ENCODE assay signal across 19 mouse cellular contexts in genomic region chr7:98968741-98969395, GRCm38 (mm10).
DNase-seq lines count a peak whose midpoint lies in the region; ATAC-seq and TF ChIP-seq lines count a peak whose summit lies in the region.
"Had no signal": no experiment of that assay in that cellular context is flagged by ENCODE, and none has a peak within 500 bp of the region (broad histone marks: within the 10 kb centered on the region; RNA-seq: fewer than 3 reads in every experiment).

No protein-coding gene starts in this region.

- H3K4me3 ChIP-seq in forebrain, embryonic 11.5 days (ENCODE audit: low read depth, low read length) = no peak overlapping the region
- no peak overlapping the region for H3K4me3 ChIP-seq in forebrain, embryonic 10.5 days
- no peak overlapping the region for H3K4me3 ChIP-seq in limb, embryonic 10.5 days
- H3K4me3 ChIP-seq in layer of hippocampus, adult 2 months = no peak overlapping the region
- H3K4me3 ChIP-seq: heart, adult 2 months; intestine, embryonic 15.5 days; kidney, embryonic 15.5 days; neural tube, embryonic 13.5 days; stomach, embryonic 15.5 days had no signal

- H3K4me1 ChIP-seq in forebrain, embryonic 11.5 days (replicated peaks; ENCODE audit: control insufficient read depth, insufficient read depth, low read length) = 0 out of 2 replicates have a peak, but pooled peaks cover 3% of the 10 kb centered on the region
- peaks cover 22% of the 10 kb centered on the region for H3K4me1 ChIP-seq in forebrain, embryonic 10.5 days
- peaks cover 22% of the 10 kb centered on the region for H3K4me1 ChIP-seq in limb, embryonic 10.5 days
- H3K4me1 ChIP-seq: stomach, embryonic 15.5 days had no signal

- no peaks in the 10 kb centered on the region for H3K27me3 ChIP-seq in forebrain, embryonic 11.5 days (ENCODE audit: control insufficient read depth, insufficient read depth, low read length)
- H3K27me3 ChIP-seq in forebrain, embryonic 10.5 days (ENCODE audit: poor library complexity, severe bottlenecking) = peaks cover 22% of the 10 kb centered on the region
- peaks cover 4% of the 10 kb centered on the region; the same call in 1 of the 2 replicates for H3K27me3 ChIP-seq in limb, embryonic 10.5 days (ENCODE audit: low read depth, poor library complexity, severe bottlenecking)
- H3K27me3 ChIP-seq: intestine, embryonic 15.5 days; kidney, embryonic 15.5 days; neural tube, embryonic 13.5 days; stomach, embryonic 15.5 days had no signal

- intact Hi-C loops in left cerebral cortex, postnatal 14 days (cut with DNase I) = no loop called here

- DNase-seq in forebrain, embryonic 11.5 days (ENCODE audit: low spot score) = peak; percentile 8
- no peak for DNase-seq in forebrain, embryonic 10.5 days (ENCODE audit: extremely low spot score, low spot score)
- DNase-seq in ES-CJ7 (ENCODE audit: low read depth, low spot score) = peak; percentile 17
- peak; percentile 65 to 73 for DNase-seq in cerebellum, adult 18-20 months
- DNase-seq in limb, embryonic 10.5 days (ENCODE audit: low spot score) = no peak
- DNase-seq in left cerebral cortex, postnatal 14 days (ENCODE audit: low spot score in 2 of 2) = no peak
- DNase-seq in lung, adult 18-20 months = no peak
- DNase-seq in layer of hippocampus, adult 2 months (ENCODE audit: low spot score in 2 of 2) = no peak
- DNase-seq: adrenal gland, adult 2 months; gastrocnemius, postnatal 10 days; heart, adult 2 months; right cerebral cortex, postnatal 14 days; thymus, postnatal 25 days had no signal

- ATAC-seq in forebrain, embryonic 11.5 days (replicated peaks; ENCODE audit: low FRiP score) = no peak
- ATAC-seq: intestine, embryonic 15.5 days had no signal

- no peaks in the 10 kb centered on the region for H3K36me3 ChIP-seq in forebrain, embryonic 11.5 days (ENCODE audit: control insufficient read depth, insufficient read depth, low read length)
- H3K36me3 ChIP-seq in forebrain, embryonic 10.5 days (replicated peaks) = no peaks in the 10 kb centered on the region
- no peaks in the 10 kb centered on the region for H3K36me3 ChIP-seq in limb, embryonic 10.5 days
- H3K36me3 ChIP-seq: intestine, embryonic 15.5 days; kidney, embryonic 15.5 days; neural tube, embryonic 13.5 days; stomach, embryonic 15.5 days had no signal

- H3K9ac ChIP-seq in forebrain, embryonic 11.5 days (ENCODE audit: low read length) = no peak overlapping the region
- H3K9ac ChIP-seq: intestine, embryonic 15.5 days; kidney, embryonic 15.5 days; stomach, embryonic 15.5 days had no signal

- H3K9me3 ChIP-seq in forebrain, embryonic 11.5 days (ENCODE audit: control insufficient read depth, low read length) = no peaks in the 10 kb centered on the region
- H3K9me3 ChIP-seq in forebrain, embryonic 10.5 days = 0 out of 2 replicates have a peak, but pooled peaks cover 3% of the 10 kb centered on the region
- H3K9me3 ChIP-seq in limb, embryonic 10.5 days (replicated peaks) = no peaks in the 10 kb centered on the region
- H3K9me3 ChIP-seq: G1E; intestine, embryonic 15.5 days; kidney, embryonic 15.5 days; stomach, embryonic 15.5 days had no signal

- WGBS in forebrain, embryonic 11.5 days = 58% methylated on average over 8 of the region's 8 CpGs
- 60% methylated on average over 8 of the region's 8 CpGs for WGBS in forebrain, embryonic 10.5 days
- WGBS in limb, embryonic 10.5 days = 84% methylated on average over 8 of the region's 8 CpGs

- TF ChIP-seq CTCF in layer of hippocampus, adult 2 months (conservative IDR thresholded peaks at IDR 0.05) = no peak

- H3K27ac ChIP-seq in forebrain, embryonic 11.5 days (ENCODE audit: low read depth, low read length) = no peak overlapping the region
- H3K27ac ChIP-seq in forebrain, embryonic 10.5 days = no peak overlapping the region
- peak overlapping the region; percentile 50; the same call in 1 of the 2 replicates for H3K27ac ChIP-seq in limb, embryonic 10.5 days
- no peak overlapping the region for H3K27ac ChIP-seq in layer of hippocampus, adult 2 months
- H3K27ac ChIP-seq: heart, adult 2 months; intestine, embryonic 15.5 days; kidney, embryonic 15.5 days; left cerebral cortex, adult 2 months had no signal

- no peak overlapping the region for H3K4me2 ChIP-seq in forebrain, embryonic 11.5 days (ENCODE audit: low read depth, low read length, severe bottlenecking)
- H3K4me2 ChIP-seq: intestine, embryonic 15.5 days had no signal

Comparison
In these comparisons a context has a peak if more than half of its experiments do, and no peak if none do; other contexts are left out.
1. DNase-seq: peak in forebrain, embryonic 11.5 days (single experiment), ES-CJ7 (single experiment) and cerebellum, adult 18-20 months (2 of 2); none in forebrain, embryonic 10.5 days (single experiment), limb, embryonic 10.5 days (single experiment), left cerebral cortex, postnatal 14 days (0 of 2), lung, adult 18-20 months (0 of 2) and layer of hippocampus, adult 2 months (0 of 2).